Mouse (Mus musculus) heart, embryonic 13.5 days (tissue): Measurements from ENCODE around the gene Odf3l2. TPM values are rescaled to one million over a fixed set of nuclear protein-coding genes. Genes with fewer than 3 reads are reported as not detected.

Source experiments
- ATAC-seq: fragments of 200-750 bp; cut with Nextera tagmentation; 2 replicates; pipeline ENCODE4 v1.8.0; 2017; ENCODE audit warnings: moderate TSS enrichment; ENCODE audit not compliant: insufficient number of reproducible peaks, low FRiP score, low TSS enrichment; ENCODE audit errors: extremely low read depth
- H3K27ac ChIP-seq: fragments of 300-500 bp; sonication (generic); replicated peaks from 2 replicates; pipeline ENCODE4 v1.5.1; 2015; ENCODE audit warnings: moderate library complexity, mild to moderate bottlenecking, inconsistent platforms
- H3K27me3 ChIP-seq: fragments of 300-500 bp; sonication (generic); replicated peaks from 2 replicates; pipeline ENCODE4 v1.6.1; 2015; ENCODE audit warnings: mild to moderate bottlenecking, inconsistent platforms
- H3K36me3 ChIP-seq: fragments of 300-500 bp; sonication (generic); 2 replicates; pipeline ENCODE4 v1.6.1; 2015; ENCODE audit warnings: mild to moderate bottlenecking, inconsistent platforms
- H3K4me1 ChIP-seq: fragments of 300-500 bp; sonication (generic); 2 replicates; pipeline ENCODE4 v1.6.1; 2015; ENCODE audit warnings: inconsistent platforms
- H3K4me2 ChIP-seq: fragments of 300-500 bp; sonication (generic); 2 replicates; pipeline ENCODE4 v1.6.1; 2015; ENCODE audit warnings: inconsistent platforms, mild to moderate bottlenecking, moderate library complexity
- H3K4me3 ChIP-seq: fragments of 300-500 bp; sonication (generic); 2 replicates; pipeline ENCODE4 v1.5.1; 2015; ENCODE audit warnings: moderate library complexity, mild to moderate bottlenecking, inconsistent platforms
- H3K9ac ChIP-seq: fragments of 300-500 bp; sonication (generic); 2 replicates; pipeline ENCODE4 v1.6.1; 2015; ENCODE audit warnings: inconsistent platforms, mild to moderate bottlenecking, moderate library complexity
- H3K9me3 ChIP-seq: fragments of 300-500 bp; sonication (generic); 2 replicates; pipeline ENCODE4 v1.6.1; 2016; ENCODE audit warnings: inconsistent platforms
- WGBS: fragments of 180-500 bp; shearing (Covaris S2); methylation state at CpG from one replicate; pipeline ENCODE4 v1.1.7; 2015; ENCODE audit warnings: mixed read lengths; 5-methylcytosine and 5-hydroxymethylcytosine counted together
- polyA plus RNA-seq: library from polyadenylated mRNA; unstranded; fragments of >200 nt; fragmentation: Nextera tagmentation; extraction: Ambion mirVana; gene quantifications from 2 replicates; pipeline ENCODE4 v1.2.1, GENCODE M21; 2015

Gene Odf3l2
- polyA plus RNA-seq, 1 experiment from 2014 or later, result not detected

GRCm38 (mm10) chr10:79683726-79684640 is 38.4 kb upstream of the Odf3l2 start:
- Histone ChIP-seq H3K9ac (peak overlapping the region; percentile 96), H3K36me3 (peaks cover 53% of the 10 kb centered on the region), H3K4me3 (peak overlapping the region; percentile 87), H3K27ac (peak overlapping the region; percentile 84), H3K27me3 (no peaks in the 10 kb centered on the region), H3K9me3 (no peaks in the 10 kb centered on the region), H3K4me2 (peak overlapping the region; percentile 97), H3K4me1 (peaks cover 58% of the 10 kb centered on the region)
- WGBS, result 64% methylated on average over 6 of the region's 6 CpGs
- ATAC-seq, result no peak

- Histone ChIP-seq H3K9me3 (no peaks in the 10 kb centered on the region), H3K27ac (peak overlapping the region; percentile 84), H3K4me1 (peaks cover 58% of the 10 kb centered on the region), H3K27me3 (no peaks in the 10 kb centered on the region), H3K9ac (peak overlapping the region; percentile 96), H3K36me3 (peaks cover 44% of the 10 kb centered on the region), H3K4me2 (peak overlapping the region; percentile 97), H3K4me3 (peak overlapping the region; percentile 87)
- no peak for ATAC-seq
- 2% methylated on average over 10 of the region's 10 CpGs for WGBS
Observed at GRCm38 (mm10) chr10:79682916-79683582, 37.5 kb upstream of the Odf3l2 start.

- 0% methylated on average over 10 of the region's 10 CpGs for WGBS
- Histone ChIP-seq H3K27me3 (no peaks in the 10 kb centered on the region), H3K9me3 (no peaks in the 10 kb centered on the region), H3K36me3 (peaks cover 39% of the 10 kb centered on the region), H3K9ac (peak overlapping the region; percentile 96), H3K4me3 (peak overlapping the region; percentile 87), H3K27ac (peak overlapping the region; percentile 84), H3K4me1 (peaks cover 58% of the 10 kb centered on the region), H3K4me2 (peak overlapping the region; percentile 97)
- no peak for ATAC-seq
Observed at GRCm38 (mm10) chr10:79682551-79682915, 37.0 kb upstream of the Odf3l2 start.

DNA sequence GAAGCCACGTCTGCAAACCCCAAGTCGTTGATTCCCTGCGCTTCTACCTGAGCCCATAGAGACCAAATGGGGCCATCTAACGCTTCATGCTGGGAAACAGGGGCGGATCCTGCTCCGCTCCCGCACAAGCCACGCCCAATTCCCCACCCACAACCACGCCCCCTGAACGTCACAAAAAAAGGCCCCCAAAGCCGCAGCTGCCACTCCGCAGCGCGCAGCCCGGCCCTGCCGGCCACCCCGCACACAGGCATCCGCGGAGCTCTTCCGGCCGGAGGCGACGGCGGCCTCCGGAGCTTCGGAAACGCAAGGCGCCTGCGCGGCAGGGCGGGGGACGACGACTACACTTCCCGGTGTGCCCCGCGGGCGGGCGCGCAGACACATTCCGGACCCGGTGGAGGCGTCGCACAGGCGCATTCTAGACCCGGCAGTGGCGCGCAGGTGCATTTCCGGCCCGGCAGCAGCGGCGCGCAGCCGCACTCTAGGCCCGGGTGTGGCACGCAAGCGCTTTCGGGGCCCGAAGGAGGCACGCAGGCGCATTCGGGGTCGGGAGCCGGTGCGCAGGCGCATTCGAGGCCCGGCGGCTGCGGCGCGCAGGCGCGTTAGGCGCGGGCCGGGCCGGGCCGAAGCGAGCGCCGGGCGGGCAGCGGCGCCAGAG is 36.2 kb upstream of the Odf3l2 start, which contains the start of gene Cdc34:
Gene Cdc34 (plus strand): TSS at position 605 of the 655 bp plus-strand sequence.
- H3K4me2 ChIP-seq, result peak within 1 kb of the TSS; percentile 97
- ATAC-seq, result peak; percentile 86
- no peaks in the 10 kb centered on the region for H3K9me3 ChIP-seq
- H3K27me3 ChIP-seq, result no peaks in the 10 kb centered on the region
- peak within 1 kb of the TSS; percentile 96 for H3K9ac ChIP-seq
- peak within 1 kb of the TSS; percentile 87 for H3K4me3 ChIP-seq
- under 1% methylated on average over 84 of the region's 84 CpGs for WGBS
- H3K36me3 ChIP-seq, result peaks cover 31% of the 10 kb centered on the region
- H3K27ac ChIP-seq, result peak within 1 kb of the TSS; percentile 84
- peaks cover 50% of the 10 kb centered on the region for H3K4me1 ChIP-seq

- peaks cover 42% of the 10 kb centered on the region for H3K4me1 ChIP-seq
- peak overlapping the region; percentile 76 for H3K9ac ChIP-seq
- WGBS, result 33% methylated on average over 11 of the region's 11 CpGs
- H3K4me2 ChIP-seq, result peak overlapping the region; percentile 74
- peak overlapping the region; percentile 84 for H3K27ac ChIP-seq
- H3K27me3 ChIP-seq, result no peaks in the 10 kb centered on the region
- ATAC-seq, result no peak
- H3K36me3 ChIP-seq, result peaks cover 28% of the 10 kb centered on the region
- H3K9me3 ChIP-seq, result no peaks in the 10 kb centered on the region
- peak overlapping the region; percentile 87 for H3K4me3 ChIP-seq
Observed at GRCm38 (mm10) chr10:79680606-79681495, 35.3 kb upstream of the Odf3l2 start.

DNA sequence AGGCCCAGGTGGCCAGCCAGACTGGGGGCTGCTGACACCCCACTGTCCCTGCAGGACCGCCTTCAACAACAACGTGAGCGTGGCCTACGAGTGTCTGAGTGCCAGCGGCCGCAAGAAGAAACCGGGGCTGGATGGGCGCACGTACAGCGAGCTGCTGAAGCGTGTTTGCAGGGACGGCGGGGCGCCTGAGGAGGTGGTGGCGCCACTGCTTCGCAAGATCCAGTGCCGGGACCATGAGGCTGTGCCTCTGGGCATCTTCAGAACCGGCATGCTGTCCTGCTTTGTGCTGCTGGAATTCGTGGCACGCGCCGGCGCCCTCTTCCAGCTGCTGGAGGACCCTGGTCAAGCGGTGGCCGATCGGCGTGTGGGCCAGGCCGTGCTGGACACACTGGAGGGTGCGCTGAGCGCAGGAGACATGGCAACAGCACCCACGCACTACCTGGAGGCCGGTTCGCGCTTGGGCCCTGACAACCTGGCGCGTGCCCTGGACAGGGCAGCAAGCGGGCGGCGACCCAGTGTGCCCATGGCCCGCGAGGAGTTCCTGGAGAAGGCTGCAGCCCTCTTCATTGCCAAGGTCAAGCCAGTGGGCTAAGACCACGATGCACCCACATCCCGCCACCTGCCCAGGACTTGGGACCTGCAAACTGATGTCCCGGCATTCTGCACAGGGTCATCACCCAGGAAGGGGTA is 30.0 kb upstream of the Odf3l2 start:
- no peak for ATAC-seq
- no peak overlapping the region for H3K4me3 ChIP-seq
- no peak overlapping the region for H3K9ac ChIP-seq
- H3K9me3 ChIP-seq, result no peaks in the 10 kb centered on the region
- peaks cover 11% of the 10 kb centered on the region for H3K4me1 ChIP-seq
- no peaks in the 10 kb centered on the region for H3K27me3 ChIP-seq
- no peak overlapping the region for H3K4me2 ChIP-seq
- no peak overlapping the region for H3K27ac ChIP-seq
- WGBS, result 46% methylated on average over 44 of the region's 44 CpGs
- peaks cover 34% of the 10 kb centered on the region for H3K36me3 ChIP-seq

DNA sequence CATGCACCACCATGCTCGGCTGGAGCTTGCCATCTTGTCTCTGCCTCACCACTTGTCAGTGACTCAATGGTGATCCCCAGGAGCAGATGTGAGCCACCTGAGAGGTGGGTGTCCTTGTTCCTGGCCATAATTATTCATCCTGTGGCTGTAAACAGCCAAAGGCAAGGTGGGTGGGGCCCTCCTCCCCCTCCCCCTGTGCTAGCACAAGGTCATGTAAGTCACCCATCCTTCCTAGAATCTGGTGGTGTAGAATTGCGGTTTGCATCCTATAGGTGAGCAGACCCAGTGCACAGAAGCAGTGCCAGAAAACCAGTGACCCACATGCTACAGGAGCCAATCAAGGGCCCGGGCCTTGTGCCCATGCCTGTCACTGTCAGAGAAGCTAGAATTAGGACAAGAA is 27.5 kb upstream of the Odf3l2 start:
- H3K27ac ChIP-seq, result no peak overlapping the region
- H3K4me2 ChIP-seq, result no peak overlapping the region
- H3K27me3 ChIP-seq, result no peaks in the 10 kb centered on the region
- no peaks in the 10 kb centered on the region for H3K9me3 ChIP-seq
- no peak overlapping the region for H3K4me3 ChIP-seq
- 79% methylated on average over 3 of the region's 3 CpGs for WGBS
- ATAC-seq, result no peak
- peaks cover 34% of the 10 kb centered on the region for H3K36me3 ChIP-seq
- H3K9ac ChIP-seq, result no peak overlapping the region
- H3K4me1 ChIP-seq, result peaks cover 17% of the 10 kb centered on the region

DNA sequence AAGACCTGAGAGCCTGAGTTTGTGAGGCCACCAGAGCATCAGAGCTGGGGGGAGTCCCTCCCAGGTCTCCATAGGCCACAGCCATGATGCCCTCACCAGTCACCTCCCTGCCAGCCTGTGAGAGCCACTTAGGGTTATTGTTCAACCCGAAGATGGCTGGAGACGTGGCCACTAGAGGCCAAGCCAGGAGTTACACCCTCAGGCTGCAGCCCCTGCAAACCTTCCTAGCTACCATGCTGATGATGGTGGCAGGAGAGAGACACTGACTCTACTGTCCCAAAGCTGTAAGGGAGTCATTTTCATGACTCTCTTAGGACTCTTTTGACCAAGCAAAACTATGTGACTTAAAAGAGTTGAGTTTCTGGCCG is 26.5 kb upstream of the Odf3l2 start:
- Histone ChIP-seq H3K4me1 (peaks cover 17% of the 10 kb centered on the region), H3K9ac (no peak overlapping the region), H3K9me3 (no peaks in the 10 kb centered on the region), H3K36me3 (peaks cover 34% of the 10 kb centered on the region), H3K4me2 (no peak overlapping the region), H3K27me3 (no peaks in the 10 kb centered on the region), H3K27ac (no peak overlapping the region), H3K4me3 (no peak overlapping the region)
- WGBS, result 66% methylated on average over 3 of the region's 3 CpGs
- no peak for ATAC-seq

DNA sequence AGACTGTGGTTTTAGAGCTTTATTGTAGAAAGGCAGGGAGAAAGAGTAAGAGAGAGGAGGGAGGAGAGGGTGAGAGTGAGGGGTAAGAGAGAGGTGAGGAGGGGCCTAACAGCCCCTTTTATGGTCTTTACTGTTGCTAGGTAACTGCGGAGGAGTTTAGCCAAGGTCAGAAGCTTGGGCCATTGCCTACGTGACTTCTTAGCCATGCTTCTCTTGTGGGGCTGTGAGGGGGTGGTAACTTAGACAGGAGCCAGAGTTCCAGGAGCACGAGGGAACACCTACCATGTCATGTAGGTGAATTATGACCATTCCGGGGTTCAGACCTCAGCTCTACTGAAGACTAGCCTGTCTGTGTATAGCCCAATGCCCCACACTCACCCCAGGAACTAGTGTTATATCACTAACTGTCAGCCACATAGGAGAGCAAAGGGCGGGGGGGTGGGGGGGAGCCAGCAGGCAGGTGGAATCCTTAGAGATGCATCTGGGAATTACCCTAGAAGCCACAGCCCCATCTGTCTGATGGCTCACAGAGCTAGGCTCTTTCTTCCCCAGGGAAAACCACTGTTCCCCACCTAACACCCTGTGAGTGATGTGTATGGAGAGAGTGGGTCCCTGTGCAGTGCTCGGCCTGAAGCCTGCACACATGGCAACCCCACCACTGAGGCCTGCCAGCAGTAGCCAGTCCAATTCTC is 26.0 kb upstream of the Odf3l2 start:
- Histone ChIP-seq H3K27me3 (no peaks in the 10 kb centered on the region; the same call in 1 of the 2 replicates), H3K4me2 (no peak overlapping the region), H3K4me1 (peaks cover 17% of the 10 kb centered on the region), H3K9ac (no peak overlapping the region), H3K36me3 (peaks cover 32% of the 10 kb centered on the region), H3K27ac (no peak overlapping the region), H3K9me3 (no peaks in the 10 kb centered on the region), H3K4me3 (no peak overlapping the region)
- WGBS, result 79% methylated on average over 5 of the region's 6 CpGs
- no peak for ATAC-seq
